In the genomic region with DNA sequence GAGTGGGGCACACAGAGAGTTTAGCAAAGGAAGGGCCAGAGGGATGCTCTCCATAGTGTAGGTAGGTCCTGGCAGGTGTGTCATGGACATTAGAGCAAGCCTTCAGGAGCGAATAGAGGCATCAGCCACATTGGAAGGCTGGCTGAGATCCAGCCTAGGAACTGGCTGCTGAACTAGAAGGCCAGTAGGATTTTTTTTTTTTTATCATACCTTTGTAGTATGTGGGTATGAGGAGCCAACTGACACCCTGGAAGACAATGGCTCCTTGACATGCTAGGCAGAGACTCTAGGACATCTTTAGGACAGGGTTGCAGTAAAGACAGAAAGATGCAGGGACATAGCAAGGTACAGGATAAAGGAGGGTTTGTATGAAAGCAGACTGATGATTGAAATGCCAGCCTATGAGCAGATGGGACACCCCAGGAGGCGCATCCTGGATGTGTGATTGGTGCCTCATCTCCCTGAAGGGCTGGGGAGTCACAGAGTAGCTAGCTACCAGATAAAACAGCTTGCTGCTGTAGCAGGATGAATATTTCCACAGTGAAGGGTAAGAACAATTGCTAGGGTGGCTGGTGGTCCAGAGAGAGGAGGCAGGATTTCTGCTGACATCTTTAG, we compare ENCODE assay signal across 27 mouse cellular contexts. TPM values are rescaled to one million over a fixed set of nuclear protein-coding genes. Genes with fewer than 3 reads are reported as not detected.
DNase-seq lines count a peak whose midpoint lies in the region; ATAC-seq and TF ChIP-seq lines count a peak whose summit lies in the region.
"Had no signal": no experiment of that assay in that cellular context is flagged by ENCODE, and none has a peak within 500 bp of the region (broad histone marks: within the 10 kb centered on the region; RNA-seq: fewer than 3 reads in every experiment).

No protein-coding gene starts in this region.

- 61% methylated on average over 2 of the region's 2 CpGs for WGBS in heart, embryonic 10.5 days
- 77% methylated on average over 2 of the region's 2 CpGs for WGBS in heart, adult 2 months
- 20% methylated on average over 2 of the region's 2 CpGs for WGBS in cerebellum, adult 2 months

- peak overlapping the region; percentile 36; the same call in 1 of the 2 replicates for H3K27ac ChIP-seq in heart, embryonic 10.5 days
- no peak overlapping the region for H3K27ac ChIP-seq in heart, adult 2 months
- H3K27ac ChIP-seq in cerebellum, adult 2 months (ENCODE audit: insufficient read depth, low read length) = peak overlapping the region; percentile 67
- H3K27ac ChIP-seq: embryonic facial prominence, embryonic 12.5 days; heart, embryonic 15.5 days; left cerebral cortex, adult 2 months; liver, embryonic 12.5 days; stomach, postnatal 0 days had no signal

- no peaks in the 10 kb centered on the region for H3K36me3 ChIP-seq in heart, embryonic 10.5 days
- H3K36me3 ChIP-seq in heart, adult 2 months (ENCODE audit: control insufficient read depth, insufficient read depth, low read length) = no peaks in the 10 kb centered on the region
- H3K36me3 ChIP-seq: embryonic facial prominence, embryonic 12.5 days; heart, embryonic 15.5 days; liver, embryonic 12.5 days had no signal

- no peak for DNase-seq in heart, embryonic 10.5 days (ENCODE audit: low spot score)
- DNase-seq in heart, adult 2 months = no peak
- DNase-seq in brain, embryonic 14.5 days (ENCODE audit: low read depth) = peak; percentile 35
- peak; percentile 79 to 87 for DNase-seq in cerebellum, adult 2 months
- peak; percentile 74 to 75 for DNase-seq in cerebellum, postnatal 14 days
- no peak for DNase-seq in urinary bladder, postnatal 10 days (ENCODE audit: low spot score)
- DNase-seq: adrenal gland, postnatal 14 days; embryo, embryonic 11 days; gastrocnemius, postnatal 14 days; kidney, adult 9 months; kidney, postnatal 10 days; liver, postnatal 0 days; lung, postnatal 36 days; right cerebral cortex, postnatal 4 days; thymus, adult 18-20 months; thymus, postnatal 25 days had no signal

- H3K4me3 ChIP-seq in heart, embryonic 10.5 days = no peak overlapping the region
- no peak overlapping the region for H3K4me3 ChIP-seq in heart, adult 2 months
- no peak overlapping the region for H3K4me3 ChIP-seq in cerebellum, adult 2 months (replicated peaks; ENCODE audit: insufficient read depth, low read depth, low read length)
- H3K4me3 ChIP-seq: embryonic facial prominence, embryonic 12.5 days; heart, embryonic 15.5 days; left cerebral cortex, adult 2 months; liver, embryonic 12.5 days had no signal

- no peak overlapping the region for H3K9ac ChIP-seq in heart, adult 2 months (ENCODE audit: low read depth, low read length)
- H3K9ac ChIP-seq: embryonic facial prominence, embryonic 12.5 days; heart, embryonic 15.5 days; liver, embryonic 12.5 days; liver, postnatal 0 days had no signal

- TF ChIP-seq CTCF in heart, adult 2 months (IDR thresholded peaks at IDR 0.05) = no peak
- no peak for TF ChIP-seq CTCF in brain, embryonic 14.5 days (IDR thresholded peaks at IDR 0.05; ENCODE audit: borderline replicate concordance, extremely low read depth, insufficient read depth, insufficient read length)
- no peak for TF ChIP-seq CTCF in cerebellum, adult 2 months (IDR thresholded peaks at IDR 0.05; ENCODE audit: borderline replicate concordance, insufficient read depth, low read depth, low read length)

- ATAC-seq in erythroid progenitor cell, adult 5-6 weeks (replicated peaks; ENCODE audit: low FRiP score, poor library complexity, severe bottlenecking) = no peak
- ATAC-seq in activated CD4-positive, CD25-positive, alpha-beta regulatory T cell, adult 4 months = no peak
- ATAC-seq: forebrain, embryonic 16.5 days; intestine, postnatal 0 days; liver, embryonic 12.5 days; liver, postnatal 0 days; midbrain, embryonic 16.5 days; Patski had no signal

- H3K9me3 ChIP-seq in heart, embryonic 10.5 days = no peaks in the 10 kb centered on the region
- H3K9me3 ChIP-seq: embryonic facial prominence, embryonic 12.5 days; heart, embryonic 15.5 days; liver, embryonic 12.5 days had no signal

- TF ChIP-seq EP300 in heart, adult 2 months (IDR thresholded peaks at IDR 0.05; ENCODE audit: insufficient read depth, low read depth, low read length) = no peak

- TF ChIP-seq POLR2A in heart, adult 2 months (IDR thresholded peaks at IDR 0.05; ENCODE audit: insufficient read depth, low read depth, low read length) = no peak
- TF ChIP-seq POLR2A in brain, embryonic 14.5 days (IDR thresholded peaks at IDR 0.05; ENCODE audit: borderline replicate concordance, extremely low read depth, insufficient read depth, insufficient read length, poor library complexity, severe bottlenecking) = no peak
- peak; percentile 45; the same call in 1 of the 2 replicates for TF ChIP-seq POLR2A in cerebellum, adult 2 months (IDR thresholded peaks at IDR 0.05; ENCODE audit: borderline replicate concordance, insufficient read depth, low read length)

- no peaks in the 10 kb centered on the region for H3K27me3 ChIP-seq in heart, embryonic 10.5 days (ENCODE audit: insufficient read depth, poor library complexity, severe bottlenecking)
- H3K27me3 ChIP-seq in heart, adult 2 months (ENCODE audit: control insufficient read depth, insufficient read depth, low read length) = no peaks in the 10 kb centered on the region
- no peaks in the 10 kb centered on the region for H3K27me3 ChIP-seq in cerebellum, adult 2 months (ENCODE audit: control insufficient read depth, insufficient read depth, low read length)
- H3K27me3 ChIP-seq: embryonic facial prominence, embryonic 12.5 days; heart, embryonic 15.5 days; liver, embryonic 12.5 days; Patski had no signal

- H3K79me2 ChIP-seq in heart, adult 2 months (replicated peaks; ENCODE audit: control insufficient read depth, insufficient read depth, low read length) = peaks cover 3% of the 10 kb centered on the region; the same call in 1 of the 2 replicates

- peaks cover 34% of the 10 kb centered on the region for H3K4me1 ChIP-seq in heart, embryonic 10.5 days
- H3K4me1 ChIP-seq in heart, adult 2 months (ENCODE audit: control insufficient read depth, insufficient read depth, low read length) = peaks cover 2% of the 10 kb centered on the region; the same call in 1 of the 2 replicates
- H3K4me1 ChIP-seq in cerebellum, adult 2 months (ENCODE audit: control insufficient read depth, insufficient read depth, low read length) = peaks cover 27% of the 10 kb centered on the region

- intact Hi-C loops in heart, adult 2 months (cut with DNase I) = no loop called here

RNA-seq across cellular contexts. Expression of a gene that starts 3.9 kb away (rescaled TPM):
- 46.9 and 60.9 TPM in 2 replicates for polyA plus RNA-seq in heart, embryonic 10.5 days (2016; fragmentation: Nextera tagmentation; extraction: Ambion mirVana)
- total RNA-seq in heart, adult 2 months (2021) = 100 to 1,000 TPM; 280 to 306 TPM
- 134 and 195 TPM in 2 replicates for polyA plus RNA-seq in heart, adult 2 months (2012; rRNA removed)
- polyA plus RNA-seq in brain, embryonic 14.5 days (2012; rRNA removed) = 6.2 and 17.6 TPM in 2 replicates
- 164 and 181 TPM in 2 replicates for polyA plus RNA-seq in cerebellum, adult 2 months (2012; rRNA removed)
- 17.7 and 20.1 TPM in 2 replicates for total RNA-seq in erythroid progenitor cell, adult 5-6 weeks (2015; ENCODE audit: low replicate concordance)
- total RNA-seq in erythroid progenitor cell, adult 5-6 weeks (2017; ENCODE audit: low replicate concordance) = 9.0 and 14.7 TPM in 2 replicates
- polyA plus RNA-seq in activated CD4-positive, CD25-positive, alpha-beta regulatory T cell, adult 4 months (2017; shearing (Covaris generic)) = 1 to 10 TPM; 4.8 to 6.5 TPM

Comparison
In these comparisons a context has a peak if more than half of its experiments do, and no peak if none do; other contexts are left out.
1. DNase-seq: peak in brain, embryonic 14.5 days (single experiment), cerebellum, adult 2 months (2 of 2) and cerebellum, postnatal 14 days (2 of 2); none in heart, embryonic 10.5 days (single experiment), heart, adult 2 months (0 of 2) and urinary bladder, postnatal 10 days (single experiment).